Mouse (Mus musculus) urinary bladder, postnatal 4 days (tissue): Measurements from ENCODE around the gene Traf3.

Source experiments
- DNase-seq, 2 experiments: peaks; one replicate each; pipeline ENCODE4 v3.0.0; 2021 to 2022; ENCODE audit warnings: low spot score in 2 of 2

The Traf3 gene

DNA sequence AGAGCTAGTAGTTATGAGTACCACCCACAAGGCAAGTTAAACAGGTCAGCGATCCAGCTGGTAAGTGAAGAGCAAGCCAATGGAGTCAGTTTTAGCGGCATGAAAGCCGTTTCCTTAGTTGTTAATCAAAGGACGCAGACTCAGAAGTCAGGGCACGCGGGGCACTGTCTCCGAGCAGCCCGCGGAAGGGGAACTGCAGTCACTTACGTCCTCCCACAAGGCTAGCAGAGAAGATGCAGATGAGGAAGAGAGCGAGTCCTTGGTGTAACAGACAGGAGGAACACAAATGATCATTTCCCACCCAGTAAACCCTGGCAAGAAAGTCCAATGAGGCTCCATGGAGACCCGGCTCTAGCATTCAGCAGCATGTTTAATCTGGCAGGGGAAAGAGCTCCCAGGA lies 143.1 kb downstream of the Traf3 start:
- no peak for DNase-seq

- DNase-seq, result no peak
Observed at GRCm38 (mm10) chr12:111309931-111310330, 143.8 kb downstream of the Traf3 start.

GRCm38 (mm10) chr12:111311775-111312174 lies 145.6 kb downstream of the Traf3 start:
- no peak for DNase-seq

DNA sequence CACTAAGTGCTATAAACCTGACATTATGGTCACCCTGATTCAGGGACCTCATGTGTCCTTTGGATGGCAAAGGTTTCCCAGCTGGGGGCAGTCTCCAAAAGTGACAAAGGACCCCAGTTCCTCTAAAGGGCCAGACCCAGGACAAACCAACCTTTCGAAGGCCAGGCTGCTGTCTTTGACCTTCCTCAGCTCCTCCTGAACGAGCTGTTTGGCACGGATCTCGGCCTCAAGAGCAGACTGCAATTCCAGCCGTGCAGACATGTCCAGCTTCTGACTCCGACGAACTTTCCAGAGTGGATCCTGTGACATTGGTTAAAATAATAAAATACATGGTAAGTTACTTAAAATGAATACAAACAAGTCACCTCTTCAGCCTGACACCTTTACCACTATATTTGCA lies 148.1 kb downstream of the Traf3 start:
- no peak for DNase-seq
